18 mouse cellular contexts compared by ENCODE assay signal in the genomic region with DNA sequence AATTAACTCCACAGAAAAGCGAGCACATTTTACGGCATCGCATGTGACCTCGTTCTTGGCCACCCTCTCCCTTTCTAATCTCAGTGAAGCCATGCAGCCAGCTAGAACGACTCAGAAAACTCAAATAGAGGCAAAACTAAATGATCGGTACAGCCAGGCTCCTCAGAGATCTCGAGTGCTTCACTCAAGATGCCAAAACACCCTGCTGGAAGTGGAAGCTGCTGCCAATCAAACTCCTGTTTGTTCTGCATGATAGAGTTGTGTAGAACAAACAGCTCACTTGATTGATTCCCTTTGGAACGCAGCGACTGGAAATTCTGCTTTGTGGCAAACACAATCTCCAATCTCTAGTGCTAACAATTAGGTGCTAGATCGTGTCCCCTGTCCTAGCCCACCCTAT. TPM values are rescaled to one million over a fixed set of nuclear protein-coding genes. Genes with fewer than 3 reads are reported as not detected.
A peak's percentile ranks its signal among the peaks of the same experiment; 100 is the strongest.
DNase-seq lines count a peak whose midpoint lies in the region; ATAC-seq lines count a peak whose summit lies in the region.
"Had no signal": no experiment of that assay in that cellular context is flagged by ENCODE, and none has a peak within 500 bp of the region (broad histone marks: within the 10 kb centered on the region; RNA-seq: fewer than 3 reads in every experiment).

No protein-coding gene starts in this region.

- no peak overlapping the region for H3K9ac ChIP-seq in hindbrain, embryonic 16.5 days (ENCODE audit: low read depth, low read length)
- H3K9ac ChIP-seq: liver, embryonic 15.5 days had no signal

- H3K4me3 ChIP-seq in hindbrain, embryonic 16.5 days (ENCODE audit: low read length): no peak overlapping the region
- H3K4me3 ChIP-seq: erythroblast, embryonic 14.5 days; liver, embryonic 15.5 days; myocyte had no signal

- H3K36me3 ChIP-seq in hindbrain, embryonic 16.5 days (ENCODE audit: control insufficient read depth, insufficient read depth, low read length): no peaks in the 10 kb centered on the region
- H3K36me3 ChIP-seq: liver, embryonic 15.5 days had no signal

- no peak overlapping the region for H3K4me2 ChIP-seq in hindbrain, embryonic 16.5 days (ENCODE audit: low read length)
- H3K4me2 ChIP-seq: liver, embryonic 15.5 days had no signal

- H3K27me3 ChIP-seq in hindbrain, embryonic 16.5 days (replicated peaks; ENCODE audit: control insufficient read depth, insufficient read depth, low read length): no peaks in the 10 kb centered on the region
- H3K27me3 ChIP-seq: liver, embryonic 15.5 days had no signal

- peaks cover 13% of the 10 kb centered on the region for H3K4me1 ChIP-seq in hindbrain, embryonic 16.5 days (ENCODE audit: control insufficient read depth, insufficient read depth, low read depth, low read length)
- H3K4me1 ChIP-seq: liver, embryonic 15.5 days had no signal

- no peaks in the 10 kb centered on the region for H3K9me3 ChIP-seq in hindbrain, embryonic 16.5 days (ENCODE audit: control insufficient read depth, low read length)
- H3K9me3 ChIP-seq: liver, embryonic 15.5 days had no signal

- WGBS in hindbrain, embryonic 16.5 days: 43% methylated on average over 10 of the region's 10 CpGs

- no peak for DNase-seq in frontal cortex, postnatal 10 days (ENCODE audit: low spot score in 2 of 2)
- peak; percentile 16 for DNase-seq in lung, postnatal 36 days
- no peak for DNase-seq in lung, postnatal 14 days
- no peak for DNase-seq in thymus, adult 18-20 months
- DNase-seq in testis, postnatal 10 days (ENCODE audit: low spot score): no peak
- no peak for DNase-seq in left cerebral cortex, adult 8-10 months (ENCODE audit: low spot score in 2 of 2)
- DNase-seq: adrenal gland, postnatal 25 days; cerebellum, adult 11 months; embryo, embryonic 11 days; gastrocnemius, postnatal 10 days had no signal

- peak; percentile 34; the same call in 1 of the 2 replicates for ATAC-seq in frontal cortex, adult (ENCODE audit: low TSS enrichment)
- peak; percentile 27; the same call in 1 of the 2 replicates for ATAC-seq in hindbrain, embryonic 16.5 days
- ATAC-seq: intestine, embryonic 16.5 days had no signal

- no peak overlapping the region for H3K27ac ChIP-seq in hindbrain, embryonic 16.5 days (ENCODE audit: low read depth, low read length)
- H3K27ac ChIP-seq: liver, embryonic 15.5 days; macrophage had no signal

RNA-seq across cellular contexts. Expression of a gene that starts 48.5 kb away (rescaled TPM):
- 0.24 TPM in 2 replicates for polyA plus RNA-seq in hindbrain, embryonic 16.5 days (2015; fragmentation: Nextera tagmentation; extraction: Ambion mirVana)
- 1 to 10 TPM in 1 of 4 experiments, under 1 TPM in 3; 0.15 to 1.9 (median 0.43) TPM for total RNA-seq in left cerebral cortex, adult 8-10 months (2022)
- total RNA-seq: adrenal gland, postnatal 25 days had no signal
- polyA plus RNA-seq: erythroblast, embryonic 14.5 days; intestine, embryonic 16.5 days; large intestine, adult 2 months; liver, embryonic 15.5 days; macrophage had no signal

RNA-seq across cellular contexts. Expression of a gene that starts 59.2 kb away (rescaled TPM):
- 97.7 and 105 TPM in 2 replicates for polyA plus RNA-seq in hindbrain, embryonic 16.5 days (2015; fragmentation: Nextera tagmentation; extraction: Ambion mirVana)
- 100 to 1,000 TPM; 269 to 310 (median 301) TPM for total RNA-seq in left cerebral cortex, adult 8-10 months (2022)
